ENCODE assay signal across 13 mouse cellular contexts in genomic region chr3:103601011-103601410, GRCm38 (mm10). TPM values are rescaled to one million over a fixed set of nuclear protein-coding genes. Genes with fewer than 3 reads are reported as not detected.
DNase-seq lines count a peak whose midpoint lies in the region; ATAC-seq and TF ChIP-seq lines count a peak whose summit lies in the region.
"Had no signal": no experiment of that assay in that cellular context is flagged by ENCODE, and none has a peak within 500 bp of the region (broad histone marks: within the 10 kb centered on the region; RNA-seq: fewer than 3 reads in every experiment).

No protein-coding gene starts in this region.

- H3K4me3 ChIP-seq in hindbrain, postnatal 0 days (ENCODE audit: low read length) = no peak overlapping the region
- H3K4me3 ChIP-seq in midbrain, embryonic 15.5 days = no peak overlapping the region
- H3K4me3 ChIP-seq: limb, embryonic 15.5 days; midbrain, embryonic 10.5 days had no signal

- WGBS in hindbrain, postnatal 0 days = 40% methylated on average over 7 of the region's 7 CpGs
- 43% methylated on average over 7 of the region's 7 CpGs for WGBS in midbrain, embryonic 15.5 days

- no peak for DNase-seq in frontal cortex, postnatal 10 days (ENCODE audit: low spot score in 2 of 2)
- peak; percentile 92 for DNase-seq in 3134 (ENCODE audit: extremely low read depth, insufficient read length, low spot score)
- DNase-seq in adrenal gland, postnatal 25 days = peak; percentile 35
- peak; percentile 42 for DNase-seq in heart, postnatal 25 days (ENCODE audit: low spot score)
- DNase-seq in hindbrain, postnatal 0 days (ENCODE audit: low spot score) = no peak
- DNase-seq in urinary bladder, adult 18-20 months (ENCODE audit: low spot score in 2 of 2) = no peak

- no peaks in the 10 kb centered on the region for H3K9me3 ChIP-seq in hindbrain, postnatal 0 days (ENCODE audit: low read length)
- H3K9me3 ChIP-seq in midbrain, embryonic 15.5 days = no peaks in the 10 kb centered on the region
- H3K9me3 ChIP-seq: limb, embryonic 15.5 days; midbrain, embryonic 10.5 days had no signal

- no peak overlapping the region for H3K4me2 ChIP-seq in hindbrain, postnatal 0 days (ENCODE audit: low read depth, low read length)
- H3K4me2 ChIP-seq in midbrain, embryonic 15.5 days = no peak overlapping the region
- H3K4me2 ChIP-seq: limb, embryonic 15.5 days had no signal

- H3K36me3 ChIP-seq in hindbrain, postnatal 0 days (ENCODE audit: insufficient read depth, low read length) = no peaks in the 10 kb centered on the region
- no peaks in the 10 kb centered on the region for H3K36me3 ChIP-seq in midbrain, embryonic 15.5 days (replicated peaks)
- H3K36me3 ChIP-seq: limb, embryonic 15.5 days; midbrain, embryonic 10.5 days had no signal

- no peaks in the 10 kb centered on the region for H3K4me1 ChIP-seq in hindbrain, postnatal 0 days (ENCODE audit: insufficient read depth, low read length)
- H3K4me1 ChIP-seq in midbrain, embryonic 15.5 days = peaks cover 4% of the 10 kb centered on the region; the same call in 1 of the 2 replicates

- intact Hi-C loops in heart, postnatal 25 days (cut with DNase I) = no loop called here

- no peak overlapping the region for H3K27ac ChIP-seq in hindbrain, postnatal 0 days
- H3K27ac ChIP-seq in midbrain, embryonic 15.5 days = no peak overlapping the region
- H3K27ac ChIP-seq: kidney, postnatal 0 days; limb, embryonic 15.5 days; midbrain, embryonic 10.5 days had no signal

- TF ChIP-seq CTCF in hindbrain, postnatal 0 days (IDR thresholded peaks at IDR 0.05; ENCODE audit: low read depth) = no peak

- ATAC-seq in frontal cortex, adult (ENCODE audit: low TSS enrichment) = peak; percentile 96
- no peak for ATAC-seq in hindbrain, postnatal 0 days
- no peak for ATAC-seq in midbrain, embryonic 15.5 days (replicated peaks)

- H3K9ac ChIP-seq in hindbrain, postnatal 0 days (replicated peaks; ENCODE audit: low read length) = no peak overlapping the region
- H3K9ac ChIP-seq in midbrain, embryonic 15.5 days = no peak overlapping the region
- H3K9ac ChIP-seq: limb, embryonic 15.5 days had no signal

- no peaks in the 10 kb centered on the region for H3K27me3 ChIP-seq in hindbrain, postnatal 0 days (ENCODE audit: insufficient read depth, low read length)
- no peaks in the 10 kb centered on the region for H3K27me3 ChIP-seq in midbrain, embryonic 15.5 days (replicated peaks)
- H3K27me3 ChIP-seq: limb, embryonic 15.5 days had no signal

RNA-seq across cellular contexts. Expression of gene Syt6, which starts 26.0 kb away (rescaled TPM):
- not detected in 2 replicates for total RNA-seq in adrenal gland, postnatal 25 days (2021)
- total RNA-seq in heart, postnatal 25 days (2021) = not detected
- total RNA-seq in hindbrain, postnatal 0 days (2014; rRNA removed) = 32.6 and 43.6 TPM in 2 replicates
- 9.1 and 10.1 TPM in 2 replicates for polyA plus RNA-seq in hindbrain, postnatal 0 days (2015; fragmentation: Nextera tagmentation; extraction: Ambion mirVana)
- polyA plus RNA-seq in midbrain, embryonic 15.5 days (2015; fragmentation: Nextera tagmentation; extraction: Ambion mirVana) = 17.1 and 17.4 TPM in 2 replicates
- total RNA-seq: granulocyte monocyte progenitor cell, adult 5-6 weeks had no signal

RNA-seq across cellular contexts. Expression of gene Atg4a-ps, which starts 44.9 kb away (rescaled TPM):
- total RNA-seq in adrenal gland, postnatal 25 days (2021) = 2.1 and 2.6 TPM in 2 replicates
- 1 to 10 TPM in 1 of 2 experiments, not detected in 1; 1.8 TPM for total RNA-seq in heart, postnatal 25 days (2021)
- 0.16 TPM in 1 of 2 replicates, not detected in the other for total RNA-seq in hindbrain, postnatal 0 days (2014; rRNA removed)
- 0.10 and 0.26 TPM in 2 replicates for polyA plus RNA-seq in hindbrain, postnatal 0 days (2015; fragmentation: Nextera tagmentation; extraction: Ambion mirVana)
- polyA plus RNA-seq in midbrain, embryonic 15.5 days (2015; fragmentation: Nextera tagmentation; extraction: Ambion mirVana) = not detected in 2 replicates
- polyA plus RNA-seq: stomach, embryonic 14.5 days had no signal

Comparison
In these comparisons a context has a peak if more than half of its experiments do, and no peak if none do; other contexts are left out.
1. DNase-seq: peak in 3134 (single experiment), adrenal gland, postnatal 25 days (single experiment) and heart, postnatal 25 days (single experiment); none in frontal cortex, postnatal 10 days (0 of 2), hindbrain, postnatal 0 days (single experiment) and urinary bladder, adult 18-20 months (0 of 2).
2. RNA of gene Syt6, which starts 26.0 kb away (total RNA-seq): 32.6 to 43.6 TPM in hindbrain, postnatal 0 days; not detected in adrenal gland, postnatal 25 days and not detected in heart, postnatal 25 days; every median in the first group is over 10 times any median in the second.